Mouse (Mus musculus): ENCODE results near the gene Tceanc. TPM values are rescaled to one million over a fixed set of nuclear protein-coding genes. Genes with fewer than 3 reads are reported as not detected.

The Tceanc gene
- total RNA-seq, 4 experiments from 2014 or later: 5.9 to 8.4 (median 6.9) TPM

DNA sequence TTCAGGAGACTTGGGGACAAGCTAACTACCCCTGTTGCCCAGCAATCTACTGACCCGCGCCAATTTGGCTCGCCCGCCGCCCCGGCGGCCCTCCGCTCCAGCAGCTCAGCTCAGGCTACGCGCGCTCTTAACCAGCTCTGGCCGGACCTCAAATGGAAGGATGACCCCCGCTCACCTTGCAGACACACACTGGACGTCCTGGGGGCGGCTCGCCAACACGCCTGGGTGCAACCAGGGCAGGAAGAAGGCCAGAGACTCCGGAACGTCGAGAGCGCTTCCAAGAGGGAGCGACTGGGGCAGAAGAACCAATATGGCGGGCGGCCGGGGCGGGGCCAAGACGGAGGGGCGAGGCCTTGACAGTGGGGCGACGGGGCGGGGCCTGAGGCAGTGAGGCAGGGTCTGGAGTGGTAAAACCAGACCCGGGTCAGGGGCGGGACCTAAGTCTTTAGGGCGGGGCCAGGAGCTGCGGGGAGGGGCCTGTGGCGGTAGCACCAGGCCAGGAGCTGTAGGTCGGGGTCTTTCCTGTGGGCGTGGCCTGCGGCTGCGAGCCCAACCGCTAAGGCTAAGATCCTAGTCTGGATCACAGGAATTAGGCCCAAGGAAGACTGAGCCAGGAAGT is 38.9 kb downstream of the Tceanc start, which contains the start of gene Rab9:
Rab9 (minus strand) TSS at position 503 of the 619 bp plus-strand sequence.
- DNase-seq: peak; percentile 85

DNA sequence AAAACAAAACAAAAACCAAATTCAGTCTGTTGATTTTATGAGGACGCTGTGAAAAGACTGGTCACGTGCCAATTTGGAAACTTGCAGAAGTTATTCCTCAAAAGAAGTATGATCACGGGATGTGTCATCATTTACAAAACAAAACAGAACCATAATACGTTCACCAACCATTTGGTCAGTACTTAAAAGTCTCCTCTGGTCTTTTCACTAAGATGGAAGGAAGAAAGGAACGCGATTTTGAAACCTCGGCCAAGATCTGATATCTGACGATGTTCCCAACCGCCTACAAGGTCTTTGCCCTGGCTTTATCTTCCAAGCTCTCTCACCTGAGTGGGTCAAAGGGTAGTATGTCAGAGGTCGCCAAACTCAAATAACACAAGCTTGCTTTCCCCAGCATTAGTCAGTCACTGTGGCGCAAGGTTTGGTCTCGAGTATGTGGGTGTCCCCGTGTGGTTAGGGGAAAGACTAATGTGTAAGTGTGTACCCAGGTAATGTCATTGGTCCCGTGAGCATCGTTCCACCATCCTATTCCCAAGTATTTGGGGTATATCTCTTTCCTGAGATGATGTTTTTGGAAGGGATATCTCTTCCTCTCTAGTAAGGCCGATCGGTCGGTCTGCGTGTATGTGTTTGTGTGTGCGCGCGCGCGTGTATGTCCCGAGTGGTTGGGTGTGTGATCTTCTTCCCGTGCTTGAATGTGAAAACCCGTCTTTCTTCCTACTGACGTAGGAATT is 39.6 kb downstream of the Tceanc start:
- no peak for DNase-seq

DNA sequence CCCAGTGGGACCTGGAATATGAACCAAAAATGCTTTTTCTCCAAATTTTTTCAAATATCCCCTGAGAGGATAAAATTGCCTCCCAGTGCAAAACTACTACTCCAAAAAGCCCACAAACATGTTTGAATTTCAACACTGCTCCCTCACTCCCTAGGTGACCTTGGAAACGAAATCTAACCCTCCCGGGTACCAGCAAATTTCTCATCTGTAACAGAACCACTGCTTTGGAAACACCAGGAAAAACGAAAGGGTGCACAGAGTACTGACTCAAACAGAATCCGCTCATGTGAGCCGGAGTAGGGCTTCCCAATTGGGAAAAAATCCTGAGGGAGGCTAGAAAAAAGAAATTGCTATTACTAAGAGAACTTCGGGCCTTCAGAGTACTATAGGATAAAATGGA is 41.0 kb downstream of the Tceanc start:
- DNase-seq: no peak

DNA sequence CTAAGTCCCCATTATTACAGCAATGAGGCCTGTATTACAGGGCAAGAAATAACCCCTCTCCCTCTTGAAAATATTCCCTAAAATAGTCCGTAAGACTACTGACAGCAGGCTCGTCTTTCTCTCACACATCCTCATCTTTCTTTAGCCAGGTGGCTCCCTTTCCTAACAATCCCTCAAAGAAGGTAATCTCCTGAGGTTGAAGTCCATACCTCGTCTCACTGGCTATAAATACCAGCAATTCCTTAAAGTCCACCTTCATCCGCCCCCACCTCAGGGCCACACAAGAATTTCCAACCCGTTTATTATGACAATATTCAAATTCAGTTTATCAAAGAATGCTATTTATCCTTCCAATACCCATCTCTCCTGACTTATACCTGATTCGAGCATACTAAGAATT is 45.8 kb downstream of the Tceanc start:
- DNase-seq: no peak

DNA sequence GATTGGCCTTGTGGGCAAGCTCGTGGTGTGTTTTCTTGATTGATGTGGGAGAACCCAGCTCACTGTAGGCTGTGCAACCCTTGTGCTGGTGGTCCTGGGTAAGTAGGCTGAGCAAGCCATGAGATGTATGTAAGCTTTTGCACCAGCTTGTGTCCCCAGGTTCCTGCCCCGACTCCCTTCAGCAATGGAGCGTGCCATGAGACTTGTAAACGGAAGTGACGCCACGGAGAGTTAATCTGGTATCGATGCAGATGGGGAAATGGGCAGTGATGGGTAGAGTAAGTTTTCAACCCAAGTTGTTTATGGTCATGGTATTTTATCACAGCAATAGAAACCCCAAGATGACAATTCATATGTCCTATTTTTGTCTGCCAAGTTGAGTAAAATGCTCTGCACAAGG is 50.0 kb downstream of the Tceanc start:
- DNase-seq: no peak

DNA sequence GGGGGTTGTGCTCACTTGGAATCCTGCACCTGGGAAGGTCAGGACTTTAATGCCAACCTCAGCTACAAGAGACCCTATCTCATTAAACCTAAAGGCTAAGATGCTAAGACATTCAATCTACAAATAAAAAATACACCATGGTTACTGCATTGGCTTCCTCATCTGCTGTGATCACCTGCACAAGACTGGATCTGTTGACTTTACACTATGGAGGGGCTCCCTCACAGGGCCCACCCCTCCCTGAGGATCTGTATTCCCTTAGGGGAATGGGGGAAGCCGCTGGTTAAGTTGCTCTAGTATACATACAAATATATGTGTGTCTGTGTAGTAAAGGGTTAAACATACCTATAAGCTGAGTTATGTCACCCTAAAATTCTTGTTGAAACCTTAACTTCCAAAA is 62.8 kb downstream of the Tceanc start:
- DNase-seq: no peak

DNA sequence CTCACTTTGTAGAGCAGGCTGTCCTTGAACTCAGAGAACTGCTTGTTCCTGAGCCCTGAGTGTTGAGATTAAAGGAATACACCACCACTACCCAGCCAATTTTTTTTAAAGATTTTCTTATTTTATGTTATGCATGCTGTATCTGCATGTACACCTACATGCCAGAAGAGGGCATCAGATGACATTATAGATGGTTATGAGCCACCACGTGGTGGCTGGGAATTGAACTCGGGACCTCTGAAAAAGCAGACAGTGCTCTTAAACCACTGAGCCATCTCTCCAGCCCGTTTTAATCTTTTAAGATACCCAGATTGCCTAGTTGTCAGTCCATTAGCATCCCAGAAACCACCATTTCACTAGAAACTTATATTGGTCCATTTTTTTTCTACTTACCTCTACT is 64.0 kb downstream of the Tceanc start:
- no peak for DNase-seq

DNA sequence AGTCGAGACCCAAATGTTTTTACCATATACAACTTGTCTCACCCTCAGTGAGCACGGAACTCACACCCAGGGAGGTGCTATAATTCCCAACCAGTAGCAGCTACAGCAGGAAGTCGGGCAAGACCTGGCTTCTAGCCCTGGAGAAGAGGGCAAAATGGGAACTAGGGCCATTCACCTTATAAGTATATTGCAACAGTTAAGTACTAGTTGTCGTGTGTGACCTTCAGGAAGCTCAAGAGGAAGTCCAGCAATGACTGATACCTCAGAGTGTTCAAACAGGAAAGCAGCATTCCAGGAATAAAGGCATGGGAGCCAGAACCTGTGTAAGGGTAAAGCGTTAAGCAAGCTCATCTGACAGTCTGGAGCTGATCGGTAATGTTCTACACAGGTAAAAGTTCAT is 64.8 kb downstream of the Tceanc start:
- no peak for DNase-seq

Other genes starting within 250 kb of the Tceanc start
- gene Trappc2, start 78.0 kb downstream of the Tceanc start, total RNA-seq (2022): 10 to 100 TPM; 15.3 to 28.8 (median 21.8) TPM
- 1 to 10 TPM; 6.6 to 9.7 (median 7.6) TPM for gene Ofd1, start 77.9 kb downstream of the Tceanc start, total RNA-seq (2022)
- 10 to 100 TPM; 46.6 to 53.7 (median 49.2) TPM for gene Rab9, start 38.7 kb downstream of the Tceanc start, total RNA-seq (2022)
- 10 to 100 TPM; 20.7 to 26.4 (median 24.1) TPM for gene Egfl6, start 67.2 kb upstream of the Tceanc start, total RNA-seq (2022)